Mouse (Mus musculus): Measurements from ENCODE around the gene Pde8a. TPM values are rescaled to one million over a fixed set of nuclear protein-coding genes. Genes with fewer than 3 reads are reported as not detected.

Pde8a gene
- polyA plus RNA-seq, 1 experiment from 2014 or later: 4.2 TPM

DNA sequence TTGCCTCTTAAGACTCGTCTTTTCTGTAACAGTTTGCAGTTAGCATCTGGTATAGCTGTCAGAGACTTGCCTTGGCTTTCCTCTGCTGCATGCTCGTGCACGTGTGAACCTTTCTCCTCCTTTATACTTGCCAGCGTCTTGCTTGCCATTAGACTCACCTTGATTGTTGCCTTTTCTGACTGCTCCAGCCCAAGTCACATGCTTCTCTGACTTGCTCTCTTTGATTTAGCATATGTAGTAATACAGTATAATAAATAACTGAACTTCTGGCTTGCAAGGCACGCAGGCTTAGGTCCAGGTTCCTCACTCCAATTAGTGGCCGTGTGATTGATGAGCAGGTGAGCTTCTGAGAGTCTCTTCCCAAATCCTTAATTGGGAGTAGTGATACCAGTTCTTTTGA is 37.2 kb downstream of the Pde8a start:
- Histone ChIP-seq H3K4me2 (replicated peaks) (no peak overlapping the region), H3K4me3 (no peak overlapping the region), H3K4me1 (no peaks in the 10 kb centered on the region), H3K9me3 (replicated peaks) (no peaks in the 10 kb centered on the region), H3K9ac (no peak overlapping the region), H3K27me3 (no peaks in the 10 kb centered on the region), H3K27ac (no peak overlapping the region), H3K36me3 (no peaks in the 10 kb centered on the region)
- no peak for ATAC-seq (ENCODE audit: low FRiP score)
- 86% methylated on average over 6 of the region's 6 CpGs for WGBS

DNA sequence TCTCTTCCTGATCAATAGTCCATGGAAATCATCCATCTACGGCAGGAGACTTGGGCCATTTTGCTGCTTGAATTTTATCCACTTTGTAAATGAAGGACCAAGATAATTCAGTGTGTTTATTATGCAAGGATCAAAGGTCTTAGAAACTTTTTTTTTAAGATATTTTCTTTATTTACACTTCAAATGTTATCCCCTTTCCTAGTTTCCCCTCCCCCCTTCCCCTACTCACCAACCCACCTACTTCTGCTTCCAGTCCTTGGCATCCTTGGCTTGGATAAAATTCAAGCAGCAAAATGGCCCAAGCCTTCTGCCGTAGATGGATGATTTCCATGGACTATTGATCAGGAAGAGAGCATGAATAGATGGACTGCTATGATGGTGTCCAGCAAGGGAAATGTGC is 38.1 kb downstream of the Pde8a start:
- no peaks in the 10 kb centered on the region for H3K36me3 ChIP-seq
- H3K27me3 ChIP-seq: no peaks in the 10 kb centered on the region
- ATAC-seq (ENCODE audit: low FRiP score): no peak
- H3K4me3 ChIP-seq: no peak overlapping the region
- 89% methylated on average over 2 of the region's 2 CpGs for WGBS
- no peak overlapping the region for H3K27ac ChIP-seq
- no peak overlapping the region for H3K9ac ChIP-seq
- no peak overlapping the region for H3K4me2 ChIP-seq (replicated peaks)
- H3K9me3 ChIP-seq (replicated peaks): no peaks in the 10 kb centered on the region
- H3K4me1 ChIP-seq: no peaks in the 10 kb centered on the region

DNA sequence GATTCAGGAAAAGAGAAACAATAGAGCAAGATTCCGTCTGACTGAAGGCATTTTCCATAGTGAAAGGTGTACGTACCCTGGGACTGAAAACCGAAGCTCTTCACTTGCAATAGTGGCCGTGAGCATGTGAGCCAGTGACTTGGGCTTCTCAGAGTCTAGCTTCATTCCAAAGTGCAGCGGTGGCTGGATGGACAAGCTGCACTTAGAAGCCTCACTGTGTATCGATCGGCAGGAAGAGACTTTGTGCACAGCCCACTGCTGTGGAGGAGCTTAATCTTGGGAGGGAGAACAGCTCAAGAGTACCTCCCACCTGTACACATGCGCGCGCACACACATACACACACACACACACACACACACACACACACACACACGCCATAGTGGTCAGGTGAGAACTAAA is 39.9 kb downstream of the Pde8a start:
- no peak overlapping the region for H3K4me2 ChIP-seq (replicated peaks)

DNA sequence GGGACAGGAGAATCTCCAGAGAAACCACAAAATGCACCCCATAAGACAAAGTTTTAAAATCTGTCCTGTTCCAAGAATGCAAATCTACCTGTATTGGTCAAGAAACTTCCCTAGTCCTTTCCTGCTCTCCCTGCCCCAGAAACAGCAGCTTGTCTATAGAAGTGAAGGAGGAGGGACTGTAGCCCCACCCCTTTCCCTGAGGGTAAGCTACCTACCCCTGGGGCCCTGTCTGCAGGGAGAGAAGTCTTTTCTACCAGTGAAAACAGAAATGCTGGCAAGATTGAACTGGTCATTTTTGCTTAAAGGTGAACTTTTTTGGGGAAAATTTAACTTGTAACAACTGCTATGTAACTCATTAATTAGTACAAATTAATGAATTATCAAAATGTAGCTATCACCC is 41.2 kb downstream of the Pde8a start:
- H3K27ac ChIP-seq: no peak overlapping the region
- H3K4me1 ChIP-seq: no peaks in the 10 kb centered on the region
- no peaks in the 10 kb centered on the region for H3K9me3 ChIP-seq (replicated peaks)
- no peak overlapping the region for H3K4me2 ChIP-seq (replicated peaks)
- ATAC-seq (ENCODE audit: low FRiP score): no peak
- H3K9ac ChIP-seq: no peak overlapping the region
- no peaks in the 10 kb centered on the region for H3K36me3 ChIP-seq
- no peak overlapping the region for H3K4me3 ChIP-seq
- no peaks in the 10 kb centered on the region for H3K27me3 ChIP-seq

More for the DNA sequence above, 39.9 kb downstream of the Pde8a start:
- Histone ChIP-seq H3K27me3 (no peaks in the 10 kb centered on the region), H3K27ac (no peak overlapping the region), H3K9ac (no peak overlapping the region), H3K4me1 (no peaks in the 10 kb centered on the region), H3K4me3 (no peak overlapping the region), H3K9me3 (replicated peaks) (no peaks in the 10 kb centered on the region), H3K36me3 (no peaks in the 10 kb centered on the region)
- 81% methylated on average over 11 of the region's 11 CpGs for WGBS
- no peak for ATAC-seq (ENCODE audit: low FRiP score)

DNA sequence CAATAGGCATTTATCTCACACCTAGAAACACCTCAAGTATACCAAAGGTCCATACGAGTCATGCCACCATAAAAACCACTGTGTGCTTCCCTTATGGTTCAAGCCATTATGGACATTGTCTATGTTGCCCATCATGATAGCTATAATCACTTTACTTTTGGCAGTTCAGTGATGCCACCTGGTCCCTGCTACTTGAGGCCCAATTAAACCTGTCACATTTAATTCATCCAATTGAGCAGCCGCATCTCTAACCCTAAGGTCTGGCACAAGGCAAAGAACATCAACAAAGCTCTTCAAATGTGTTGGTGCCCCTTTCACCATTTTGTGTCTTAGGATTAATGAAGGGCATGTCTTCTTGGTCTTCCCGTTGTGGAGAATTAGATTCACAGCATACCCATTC is 42.1 kb downstream of the Pde8a start:
- Histone ChIP-seq H3K36me3 (no peaks in the 10 kb centered on the region), H3K4me2 (replicated peaks) (no peak overlapping the region), H3K9ac (no peak overlapping the region), H3K4me1 (no peaks in the 10 kb centered on the region), H3K27ac (no peak overlapping the region), H3K4me3 (no peak overlapping the region), H3K9me3 (replicated peaks) (no peaks in the 10 kb centered on the region), H3K27me3 (no peaks in the 10 kb centered on the region)
- 92% methylated on average over 3 of the region's 3 CpGs for WGBS
- ATAC-seq (ENCODE audit: low FRiP score): no peak

DNA sequence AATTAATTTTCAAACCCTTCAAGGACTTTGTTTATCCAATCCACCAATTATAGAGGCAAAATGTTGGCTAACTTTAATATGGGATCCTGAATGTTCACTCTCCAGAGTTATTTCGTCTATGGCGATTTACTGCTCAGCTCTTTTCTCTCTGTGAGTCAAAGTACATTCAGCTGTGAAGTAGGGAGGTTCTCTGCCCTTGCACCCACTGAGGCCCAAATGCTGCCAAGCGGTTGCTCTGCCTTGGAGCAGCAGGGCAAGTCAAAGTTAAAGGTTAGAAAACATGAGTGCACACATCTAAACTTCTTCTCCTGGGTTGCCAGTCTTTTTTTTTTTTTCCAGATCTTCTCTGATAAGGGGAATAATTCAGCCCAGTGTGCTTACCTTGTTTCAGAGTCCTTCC is 43.4 kb downstream of the Pde8a start:
- Histone ChIP-seq H3K9ac (no peak overlapping the region), H3K27ac (no peak overlapping the region), H3K36me3 (no peaks in the 10 kb centered on the region), H3K4me3 (no peak overlapping the region), H3K27me3 (no peaks in the 10 kb centered on the region), H3K4me2 (replicated peaks) (no peak overlapping the region), H3K4me1 (no peaks in the 10 kb centered on the region), H3K9me3 (replicated peaks) (no peaks in the 10 kb centered on the region)
- ATAC-seq (ENCODE audit: low FRiP score): no peak
- WGBS: 91% methylated on average over 3 of the region's 3 CpGs

DNA sequence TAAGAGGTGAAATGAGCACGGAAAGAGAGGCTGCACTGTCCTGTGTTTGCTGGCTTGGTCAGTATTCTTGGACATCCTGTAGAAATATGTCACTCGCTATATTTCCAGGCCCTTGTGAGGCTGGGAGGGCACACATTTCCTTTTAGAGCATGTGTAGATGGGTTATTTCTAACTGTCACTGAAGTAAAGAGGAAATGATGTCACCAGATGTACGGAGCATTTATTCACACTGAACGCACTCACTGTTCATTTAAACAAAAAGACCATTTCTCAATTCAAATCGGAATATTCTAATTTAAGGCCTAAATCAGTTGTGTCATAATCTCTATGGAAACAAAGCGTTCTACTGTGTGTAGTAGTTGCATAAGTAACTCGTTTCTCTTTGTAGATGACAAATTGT is 48.2 kb downstream of the Pde8a start:
- ATAC-seq (ENCODE audit: low FRiP score): no peak

DNA sequence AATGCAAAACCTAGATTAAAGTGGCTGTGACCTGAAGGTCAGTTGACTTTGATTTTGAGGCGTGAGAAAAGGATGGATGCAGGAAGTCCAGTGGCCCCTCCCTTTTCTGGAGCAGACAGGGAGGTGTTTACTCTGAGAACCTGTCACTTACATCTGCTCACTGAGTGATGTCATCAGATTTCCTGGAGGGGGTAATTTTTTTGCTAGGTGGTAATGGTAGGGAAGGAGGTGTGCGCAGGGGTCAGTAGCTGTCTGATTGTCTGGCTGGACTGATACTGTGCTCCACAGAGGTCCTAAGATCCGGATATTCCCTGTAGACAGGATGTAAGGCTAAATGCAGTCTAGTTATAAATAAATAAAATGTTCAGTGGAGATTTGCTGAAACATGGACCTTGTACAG is 59.5 kb downstream of the Pde8a start:
- no peaks in the 10 kb centered on the region for H3K27me3 ChIP-seq
- H3K9me3 ChIP-seq (replicated peaks): no peaks in the 10 kb centered on the region
- H3K4me3 ChIP-seq: no peak overlapping the region
- WGBS: 71% methylated on average over 3 of the region's 3 CpGs
- ATAC-seq (ENCODE audit: low FRiP score): no peak
- H3K9ac ChIP-seq: no peak overlapping the region
- no peak overlapping the region for H3K27ac ChIP-seq
- no peaks in the 10 kb centered on the region for H3K36me3 ChIP-seq
- H3K4me1 ChIP-seq: no peaks in the 10 kb centered on the region
- H3K4me2 ChIP-seq (replicated peaks): no peak overlapping the region

More for the DNA sequence above, 48.2 kb downstream of the Pde8a start:
- Histone ChIP-seq H3K4me2 (replicated peaks) (no peak overlapping the region), H3K27ac (no peak overlapping the region), H3K27me3 (no peaks in the 10 kb centered on the region), H3K4me1 (no peaks in the 10 kb centered on the region), H3K36me3 (no peaks in the 10 kb centered on the region), H3K4me3 (no peak overlapping the region), H3K9ac (no peak overlapping the region), H3K9me3 (replicated peaks) (no peaks in the 10 kb centered on the region)
- 79% methylated on average over 7 of the region's 7 CpGs for WGBS

DNA sequence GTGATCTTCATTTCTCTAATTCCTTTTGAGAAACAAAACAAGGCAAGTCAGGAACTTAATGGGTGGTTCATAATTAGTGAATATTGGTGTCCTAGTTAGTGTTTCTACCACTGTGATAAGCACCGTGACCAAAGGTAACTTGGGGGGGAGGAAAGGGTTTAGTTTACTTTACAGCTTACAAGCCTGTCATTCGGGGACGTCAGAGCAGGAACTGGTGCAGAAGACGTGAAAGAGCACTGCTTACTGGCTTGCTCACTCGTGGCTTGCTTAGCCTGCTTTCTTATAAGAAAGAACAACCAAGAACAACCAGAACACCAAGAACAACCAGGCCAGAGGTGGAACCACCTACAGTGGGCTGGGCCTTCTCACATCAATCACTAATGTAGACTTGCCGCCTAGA is 65.6 kb downstream of the Pde8a start:
- no peak overlapping the region for H3K27ac ChIP-seq
- H3K9me3 ChIP-seq (replicated peaks): no peaks in the 10 kb centered on the region
- no peak for ATAC-seq (ENCODE audit: low FRiP score)
- H3K9ac ChIP-seq: no peak overlapping the region
- H3K4me1 ChIP-seq: no peaks in the 10 kb centered on the region
- H3K36me3 ChIP-seq: no peaks in the 10 kb centered on the region
- no peaks in the 10 kb centered on the region for H3K27me3 ChIP-seq
- H3K4me3 ChIP-seq: no peak overlapping the region
- no peak overlapping the region for H3K4me2 ChIP-seq (replicated peaks)
- WGBS: 83% methylated on average over 6 of the region's 6 CpGs

DNA sequence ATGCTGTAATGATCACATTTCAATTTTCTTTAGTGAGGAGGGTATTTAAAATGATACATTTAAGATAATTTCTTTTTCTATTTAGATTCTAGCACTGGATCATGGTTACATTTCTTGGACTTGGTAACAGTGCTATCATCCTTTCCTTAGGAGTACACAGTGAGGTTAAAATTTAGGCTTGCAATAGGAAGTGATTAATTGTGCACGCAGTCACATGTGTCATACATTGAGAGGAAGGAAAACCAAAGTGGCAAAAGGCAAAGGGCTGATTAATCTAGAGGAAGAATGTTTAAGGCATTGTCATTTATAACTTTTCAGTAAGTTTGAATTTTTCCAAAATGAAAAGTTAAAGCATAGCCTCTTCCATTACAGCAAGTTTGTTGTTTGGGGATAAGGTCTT is 67.8 kb downstream of the Pde8a start:
- H3K27ac ChIP-seq: no peak overlapping the region
- WGBS: 100% methylated on average over 1 of the region's 1 CpGs
- H3K4me2 ChIP-seq (replicated peaks): no peak overlapping the region
- ATAC-seq (ENCODE audit: low FRiP score): no peak
- no peaks in the 10 kb centered on the region for H3K36me3 ChIP-seq
- H3K9ac ChIP-seq: no peak overlapping the region
- no peak overlapping the region for H3K4me3 ChIP-seq
- H3K27me3 ChIP-seq: no peaks in the 10 kb centered on the region
- H3K4me1 ChIP-seq: no peaks in the 10 kb centered on the region
- no peaks in the 10 kb centered on the region for H3K9me3 ChIP-seq (replicated peaks)

DNA sequence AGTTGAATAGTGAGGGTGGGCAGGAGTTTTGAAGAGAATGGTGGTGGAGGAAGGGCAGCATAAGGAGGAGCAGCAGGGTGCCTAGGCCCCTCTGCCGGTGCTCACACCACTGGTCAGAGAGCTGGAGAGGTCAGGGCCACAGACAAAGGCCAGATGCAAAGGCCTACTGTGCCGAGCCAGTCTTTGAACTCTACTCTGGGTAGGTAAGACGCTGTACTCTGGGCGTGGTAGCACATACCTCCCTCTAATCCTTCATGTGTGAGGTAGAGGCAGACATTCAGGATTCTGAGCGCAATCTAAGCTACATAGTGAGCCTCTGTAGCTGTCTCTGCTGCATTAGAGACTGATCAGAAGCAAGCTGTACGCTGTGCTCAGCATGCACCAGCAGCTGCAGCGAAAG is 73.1 kb downstream of the Pde8a start:
- no peak overlapping the region for H3K4me3 ChIP-seq
- H3K9me3 ChIP-seq (replicated peaks): no peaks in the 10 kb centered on the region
- no peaks in the 10 kb centered on the region for H3K4me1 ChIP-seq
- 38% methylated on average over 7 of the region's 7 CpGs for WGBS
- no peaks in the 10 kb centered on the region for H3K36me3 ChIP-seq
- no peak overlapping the region for H3K27ac ChIP-seq
- no peak overlapping the region for H3K9ac ChIP-seq
- ATAC-seq (ENCODE audit: low FRiP score): no peak
- H3K27me3 ChIP-seq: no peaks in the 10 kb centered on the region
- no peak overlapping the region for H3K4me2 ChIP-seq (replicated peaks)

DNA sequence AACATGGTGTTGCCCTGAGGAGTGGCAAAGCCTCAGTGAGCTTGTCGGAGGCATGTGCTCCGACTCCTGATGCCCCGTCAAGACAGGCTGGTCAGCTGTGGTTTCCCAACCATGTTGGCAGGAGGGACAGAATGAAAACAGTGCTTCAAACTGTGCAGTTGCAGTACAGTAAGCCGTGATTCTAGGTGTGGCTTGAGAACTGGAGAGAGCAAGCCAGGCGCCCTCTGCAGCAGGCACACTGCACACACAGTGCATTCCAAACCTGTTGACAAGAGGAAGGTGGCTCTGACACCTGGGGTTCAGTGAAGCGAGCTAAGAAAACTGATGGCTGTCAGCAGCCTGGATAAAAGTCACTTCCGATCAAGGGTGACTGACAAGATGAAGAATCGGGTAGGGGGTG is 73.5 kb downstream of the Pde8a start:
- no peak overlapping the region for H3K4me3 ChIP-seq
- WGBS: 61% methylated on average over 8 of the region's 8 CpGs
- no peak overlapping the region for H3K4me2 ChIP-seq (replicated peaks)
- ATAC-seq (ENCODE audit: low FRiP score): no peak
- H3K9ac ChIP-seq: no peak overlapping the region
- H3K27ac ChIP-seq: no peak overlapping the region
- no peaks in the 10 kb centered on the region for H3K36me3 ChIP-seq
- no peaks in the 10 kb centered on the region for H3K27me3 ChIP-seq
- no peaks in the 10 kb centered on the region for H3K9me3 ChIP-seq (replicated peaks)
- H3K4me1 ChIP-seq: no peaks in the 10 kb centered on the region

DNA sequence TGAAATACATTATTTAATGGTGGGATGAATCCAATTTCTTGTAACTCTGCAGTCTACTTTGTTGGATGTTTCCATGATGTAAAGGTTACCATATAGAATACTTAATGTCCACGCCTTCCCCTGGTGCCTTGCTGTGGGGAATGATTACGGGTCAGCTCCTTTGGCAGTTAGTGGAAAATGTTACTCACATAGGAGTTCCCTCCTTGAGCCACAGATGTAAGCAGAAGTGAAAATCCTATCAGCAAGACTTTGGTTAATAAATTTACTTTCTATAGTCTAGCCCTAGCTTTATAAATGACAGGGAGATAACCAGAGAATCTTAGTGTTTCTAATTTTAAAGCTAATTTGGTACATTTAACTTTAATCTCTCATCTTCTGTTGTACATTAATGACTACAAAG is 81.8 kb downstream of the Pde8a start:
- Histone ChIP-seq H3K27ac (no peak overlapping the region), H3K4me1 (no peaks in the 10 kb centered on the region), H3K9ac (no peak overlapping the region), H3K4me2 (replicated peaks) (no peak overlapping the region), H3K36me3 (no peaks in the 10 kb centered on the region), H3K27me3 (no peaks in the 10 kb centered on the region), H3K9me3 (replicated peaks) (no peaks in the 10 kb centered on the region), H3K4me3 (no peak overlapping the region)
- WGBS: 87% methylated on average over 2 of the region's 2 CpGs
- ATAC-seq (ENCODE audit: low FRiP score): no peak

DNA sequence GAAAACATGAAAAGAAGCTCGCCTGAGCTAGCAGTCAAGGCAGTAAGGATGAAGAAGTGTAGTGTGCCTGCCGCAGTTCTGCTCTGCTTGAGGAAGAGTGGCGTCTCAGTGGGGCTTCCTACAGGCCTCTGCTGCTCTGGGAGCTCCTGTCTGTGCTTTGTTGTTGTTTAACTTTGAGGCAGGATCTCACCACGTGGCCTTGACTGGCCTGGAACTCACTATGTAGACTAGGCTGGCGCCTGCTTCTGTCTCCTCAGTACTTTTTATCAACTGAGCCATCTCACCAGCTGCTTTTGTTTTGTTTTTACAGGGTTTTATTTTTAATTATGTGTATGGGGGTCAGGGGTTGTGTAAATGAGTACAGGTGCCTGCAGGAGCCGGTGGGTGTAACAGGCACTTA is 84.8 kb downstream of the Pde8a start:
- Histone ChIP-seq H3K27me3 (no peaks in the 10 kb centered on the region; the same call in 1 of the 2 replicates), H3K4me3 (no peak overlapping the region), H3K4me1 (0 out of 2 replicates have a peak, but pooled peaks cover 5% of the 10 kb centered on the region), H3K9me3 (replicated peaks) (no peaks in the 10 kb centered on the region), H3K4me2 (replicated peaks) (no peak overlapping the region), H3K9ac (no peak overlapping the region), H3K27ac (no peak overlapping the region), H3K36me3 (no peaks in the 10 kb centered on the region)
- no peak for ATAC-seq (ENCODE audit: low FRiP score)
- WGBS: 34% methylated on average over 6 of the region's 6 CpGs

Measured in hindbrain, embryonic 12.5 days (tissue).